Mouse (Mus musculus): ENCODE measurements around the gene Bglap. TPM values are rescaled to one million over a fixed set of nuclear protein-coding genes. Genes with fewer than 3 reads are reported as not detected.
"Not testable (repeated sequence)": the region's sequence is repeated elsewhere in the genome, so short reads cannot be mapped to it uniquely, and the experiment has no call there.

Bglap gene
- polyA plus RNA-seq, 1 experiment from 2014 or later, result not detected

DNA sequence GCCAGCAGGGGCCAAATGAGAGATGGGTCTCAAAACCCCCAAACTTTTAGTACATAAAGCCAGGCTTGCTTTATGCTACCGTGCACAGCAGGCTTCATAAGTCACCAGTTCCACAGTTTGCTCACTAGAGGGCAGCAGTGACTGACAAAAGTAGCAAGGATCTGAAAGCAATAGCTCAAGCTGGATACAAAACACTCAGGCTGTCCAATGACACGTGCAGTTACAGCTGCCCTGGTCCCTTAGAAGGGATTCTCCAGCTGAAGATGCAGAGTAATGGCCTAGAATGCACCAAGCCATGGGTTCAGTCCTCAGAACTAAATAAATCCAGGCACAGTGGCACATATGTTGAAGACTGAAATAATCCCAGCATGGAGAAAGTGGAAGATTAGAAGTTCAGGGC is 22.8 kb upstream of the Bglap start:
- ATAC-seq (replicated peaks; ENCODE audit: insufficient number of reproducible peaks, low FRiP score, low TSS enrichment), result no peak
- no peak overlapping the region for H3K4me3 ChIP-seq (ENCODE audit: low read depth, low read length)
- H3K9me3 ChIP-seq (replicated peaks; ENCODE audit: control insufficient read depth, low read length), result no peaks in the 10 kb centered on the region
- no peak overlapping the region for H3K9ac ChIP-seq (ENCODE audit: low read depth, low read length)
- no peaks in the 10 kb centered on the region for H3K27me3 ChIP-seq (ENCODE audit: control insufficient read depth, insufficient read depth, low read length)
- no peak overlapping the region for H3K27ac ChIP-seq (ENCODE audit: low read depth, low read length)
- H3K4me1 ChIP-seq (ENCODE audit: control insufficient read depth, insufficient read depth, low read length), result peaks cover 14% of the 10 kb centered on the region
- no peak overlapping the region for H3K4me2 ChIP-seq
- H3K36me3 ChIP-seq (ENCODE audit: control insufficient read depth, insufficient read depth, low read length), result peaks cover 3% of the 10 kb centered on the region; the same call in 1 of the 2 replicates
- 7% methylated on average over 2 of the region's 2 CpGs for WGBS (ENCODE audit: insufficient replicate concordance)

DNA sequence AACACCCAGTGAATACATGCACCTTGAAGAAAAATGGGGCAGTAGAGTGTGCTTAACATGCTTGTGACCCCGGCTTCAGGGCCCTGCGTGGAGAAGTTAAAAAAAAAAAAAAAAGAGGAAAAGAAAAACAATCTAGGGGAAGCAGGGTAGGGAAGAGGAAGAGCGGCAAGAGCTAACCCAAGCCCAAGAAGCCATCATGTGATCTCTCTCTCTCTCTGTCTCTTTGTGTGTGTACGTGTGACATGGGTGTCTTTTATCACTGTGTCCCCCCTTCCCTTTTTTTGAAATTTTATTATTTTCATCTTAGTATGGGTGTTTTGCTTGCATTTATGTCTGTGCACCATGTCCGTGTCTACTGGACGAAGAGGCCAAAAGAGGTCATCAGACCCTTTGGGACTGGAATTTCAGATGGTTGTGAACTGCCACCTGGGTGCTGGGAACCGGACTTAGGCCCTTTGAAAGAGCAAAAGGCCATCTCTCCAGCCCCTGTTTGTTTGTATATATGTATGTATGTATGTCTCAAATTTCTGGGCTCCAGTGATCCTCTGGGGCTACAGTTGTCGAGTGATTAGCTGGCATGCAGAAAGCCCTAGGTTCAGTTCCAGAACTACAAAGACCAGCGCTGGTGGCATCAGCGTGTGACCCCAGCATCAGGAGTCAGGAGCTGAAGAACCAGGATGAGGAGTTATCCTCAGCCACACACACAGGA is 19.4 kb upstream of the Bglap start:
- 88% methylated on average over 10 of the region's 10 CpGs for WGBS (ENCODE audit: insufficient replicate concordance)
- Histone ChIP-seq H3K4me2 (no peak overlapping the region), H3K9ac (ENCODE audit: low read depth, low read length) (no peak overlapping the region), H3K36me3 (ENCODE audit: control insufficient read depth, insufficient read depth, low read length) (peaks cover 3% of the 10 kb centered on the region; the same call in 1 of the 2 replicates), H3K4me1 (ENCODE audit: control insufficient read depth, insufficient read depth, low read length) (peaks cover 4% of the 10 kb centered on the region; the same call in 1 of the 2 replicates), H3K27me3 (ENCODE audit: control insufficient read depth, insufficient read depth, low read length) (no peaks in the 10 kb centered on the region), H3K27ac (ENCODE audit: low read depth, low read length) (no peak overlapping the region), H3K9me3 (replicated peaks; ENCODE audit: control insufficient read depth, low read length) (no peaks in the 10 kb centered on the region), H3K4me3 (ENCODE audit: low read depth, low read length) (no peak overlapping the region)
- ATAC-seq (replicated peaks; ENCODE audit: insufficient number of reproducible peaks, low FRiP score, low TSS enrichment), result no peak

DNA sequence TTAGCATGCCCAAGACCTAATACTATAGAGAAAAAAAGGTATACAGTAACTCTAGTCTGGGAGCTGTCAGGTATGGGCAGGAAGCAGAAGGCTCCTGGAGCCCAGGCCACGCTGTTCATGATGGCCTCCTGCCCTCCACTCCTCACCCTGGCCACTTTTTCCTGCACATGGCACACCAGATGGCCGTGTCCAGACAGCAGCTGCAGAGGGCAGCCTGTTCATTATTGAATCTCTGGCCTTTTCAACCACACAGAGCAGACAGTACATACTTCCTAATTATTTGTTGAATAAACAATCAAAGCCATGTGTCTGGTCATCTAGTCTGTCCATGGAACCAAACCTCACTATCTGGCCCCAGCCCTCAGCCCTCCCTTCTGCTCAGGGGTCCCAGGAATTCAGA is 14.4 kb upstream of the Bglap start:
- no peak overlapping the region for H3K27ac ChIP-seq (ENCODE audit: low read depth, low read length)
- no peaks in the 10 kb centered on the region for H3K9me3 ChIP-seq (replicated peaks; ENCODE audit: control insufficient read depth, low read length)
- no peaks in the 10 kb centered on the region for H3K27me3 ChIP-seq (ENCODE audit: control insufficient read depth, insufficient read depth, low read length)
- H3K9ac ChIP-seq (ENCODE audit: low read depth, low read length), result no peak overlapping the region
- no peaks in the 10 kb centered on the region for H3K4me1 ChIP-seq (ENCODE audit: control insufficient read depth, insufficient read depth, low read length)
- no peak overlapping the region for H3K4me3 ChIP-seq (ENCODE audit: low read depth, low read length)
- H3K4me2 ChIP-seq, result no peak overlapping the region
- peaks cover 6% of the 10 kb centered on the region; the same call in 1 of the 2 replicates for H3K36me3 ChIP-seq (ENCODE audit: control insufficient read depth, insufficient read depth, low read length)
- WGBS (ENCODE audit: insufficient replicate concordance), result 81% methylated on average over 2 of the region's 2 CpGs
- no peak for ATAC-seq (replicated peaks; ENCODE audit: insufficient number of reproducible peaks, low FRiP score, low TSS enrichment)

DNA sequence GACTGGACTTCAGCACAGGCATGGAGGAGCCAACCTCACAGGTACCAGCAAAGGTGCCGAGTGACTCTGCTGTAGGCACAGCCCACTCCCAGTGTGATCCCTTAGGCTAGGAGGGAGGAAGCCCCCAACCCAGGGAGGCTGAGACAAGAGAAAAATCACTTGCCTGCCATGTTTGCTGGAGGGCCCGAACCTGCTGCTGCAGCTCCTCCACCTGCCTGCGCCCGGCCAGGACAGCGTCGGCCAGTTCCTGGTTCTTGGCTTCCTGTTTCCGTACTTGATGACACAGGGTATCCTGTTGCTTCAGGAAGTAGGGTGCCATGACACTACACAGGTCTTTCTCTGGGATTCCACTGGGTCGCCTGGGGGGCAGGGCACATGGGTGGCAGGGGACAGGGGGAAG is 11.5 kb upstream of the Bglap start:
- no peak overlapping the region for H3K4me3 ChIP-seq (ENCODE audit: low read depth, low read length)
- no peak overlapping the region for H3K27ac ChIP-seq (ENCODE audit: low read depth, low read length)
- ATAC-seq (replicated peaks; ENCODE audit: insufficient number of reproducible peaks, low FRiP score, low TSS enrichment), result no peak
- WGBS (ENCODE audit: insufficient replicate concordance), result 83% methylated on average over 8 of the region's 8 CpGs
- no peak overlapping the region for H3K4me2 ChIP-seq
- 0 out of 2 replicates have a peak, but pooled peaks cover 3% of the 10 kb centered on the region for H3K36me3 ChIP-seq (ENCODE audit: control insufficient read depth, insufficient read depth, low read length)
- H3K4me1 ChIP-seq (ENCODE audit: control insufficient read depth, insufficient read depth, low read length), result no peaks in the 10 kb centered on the region
- H3K27me3 ChIP-seq (ENCODE audit: control insufficient read depth, insufficient read depth, low read length), result no peaks in the 10 kb centered on the region
- no peaks in the 10 kb centered on the region for H3K9me3 ChIP-seq (replicated peaks; ENCODE audit: control insufficient read depth, low read length)
- no peak overlapping the region for H3K9ac ChIP-seq (ENCODE audit: low read depth, low read length)

DNA sequence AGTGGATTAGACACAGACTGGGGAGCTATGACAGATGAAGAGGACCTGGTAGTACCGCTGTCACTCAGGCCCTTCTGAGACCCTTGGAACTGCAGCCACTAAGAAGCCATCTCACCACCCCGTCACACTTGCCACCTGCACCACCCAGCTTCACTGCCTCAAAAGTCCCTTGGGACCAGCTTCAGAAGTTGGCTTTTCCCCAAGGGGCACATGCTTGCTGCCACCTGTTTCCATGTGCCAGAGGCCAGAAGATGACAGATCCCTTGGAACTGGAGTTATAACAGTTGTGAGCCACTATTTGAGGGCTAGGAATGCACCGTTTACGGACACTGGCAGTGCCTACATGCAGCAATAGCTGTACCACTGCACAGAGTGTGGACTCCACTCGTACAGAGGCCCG is 11.0 kb upstream of the Bglap start:
- Histone ChIP-seq H3K36me3 (ENCODE audit: control insufficient read depth, insufficient read depth, low read length) (0 out of 2 replicates have a peak, but pooled peaks cover 3% of the 10 kb centered on the region), H3K4me2 (no peak overlapping the region), H3K4me1 (ENCODE audit: control insufficient read depth, insufficient read depth, low read length) (no peaks in the 10 kb centered on the region), H3K4me3 (ENCODE audit: low read depth, low read length) (no peak overlapping the region), H3K27ac (ENCODE audit: low read depth, low read length) (no peak overlapping the region), H3K27me3 (ENCODE audit: control insufficient read depth, insufficient read depth, low read length) (no peaks in the 10 kb centered on the region), H3K9me3 (replicated peaks; ENCODE audit: control insufficient read depth, low read length) (no peaks in the 10 kb centered on the region), H3K9ac (ENCODE audit: low read depth, low read length) (no peak overlapping the region)
- WGBS (ENCODE audit: insufficient replicate concordance), result 92% methylated on average over 6 of the region's 6 CpGs
- no peak for ATAC-seq (replicated peaks; ENCODE audit: insufficient number of reproducible peaks, low FRiP score, low TSS enrichment)

DNA sequence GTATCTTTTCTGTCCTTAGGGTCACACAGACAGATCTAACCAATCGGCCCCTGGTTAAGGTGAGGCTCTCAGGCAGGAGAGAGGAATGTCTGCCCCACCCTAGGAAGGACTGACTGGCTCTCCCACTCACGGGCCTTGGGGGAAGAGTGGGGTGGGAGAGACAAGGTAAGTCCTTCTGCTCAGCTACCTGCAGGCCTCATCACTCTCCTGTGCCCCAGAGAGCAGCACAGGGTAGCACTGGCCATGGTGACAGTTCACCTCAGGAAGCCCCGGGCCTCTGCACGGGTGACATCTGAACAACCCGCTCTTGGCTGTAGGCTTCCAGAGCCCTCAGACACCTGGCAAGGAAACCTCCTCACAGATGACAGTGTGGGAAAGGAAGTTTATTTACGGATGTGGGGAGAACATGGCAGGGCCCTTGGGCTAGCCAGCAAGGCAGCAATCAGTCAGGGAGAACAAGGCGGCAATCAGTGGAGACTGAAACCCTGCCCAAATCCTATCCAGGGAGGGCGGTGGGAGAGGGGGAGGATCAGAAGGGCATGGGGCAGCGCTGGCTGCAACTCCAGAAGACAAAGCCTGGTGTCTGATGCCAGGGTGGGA is 9.6 kb upstream of the Bglap start:
- Histone ChIP-seq H3K27me3 (ENCODE audit: control insufficient read depth, insufficient read depth, low read length) (no peaks in the 10 kb centered on the region), H3K9me3 (replicated peaks; ENCODE audit: control insufficient read depth, low read length) (no peaks in the 10 kb centered on the region), H3K4me3 (ENCODE audit: low read depth, low read length) (no peak overlapping the region), H3K27ac (ENCODE audit: low read depth, low read length) (no peak overlapping the region), H3K4me2 (no peak overlapping the region), H3K9ac (ENCODE audit: low read depth, low read length) (no peak overlapping the region), H3K36me3 (ENCODE audit: control insufficient read depth, insufficient read depth, low read length) (0 out of 2 replicates have a peak, but pooled peaks cover 3% of the 10 kb centered on the region), H3K4me1 (ENCODE audit: control insufficient read depth, insufficient read depth, low read length) (no peaks in the 10 kb centered on the region)
- WGBS (ENCODE audit: insufficient replicate concordance), result 88% methylated on average over 9 of the region's 9 CpGs
- peak; percentile 42 for ATAC-seq (replicated peaks; ENCODE audit: insufficient number of reproducible peaks, low FRiP score, low TSS enrichment)

DNA sequence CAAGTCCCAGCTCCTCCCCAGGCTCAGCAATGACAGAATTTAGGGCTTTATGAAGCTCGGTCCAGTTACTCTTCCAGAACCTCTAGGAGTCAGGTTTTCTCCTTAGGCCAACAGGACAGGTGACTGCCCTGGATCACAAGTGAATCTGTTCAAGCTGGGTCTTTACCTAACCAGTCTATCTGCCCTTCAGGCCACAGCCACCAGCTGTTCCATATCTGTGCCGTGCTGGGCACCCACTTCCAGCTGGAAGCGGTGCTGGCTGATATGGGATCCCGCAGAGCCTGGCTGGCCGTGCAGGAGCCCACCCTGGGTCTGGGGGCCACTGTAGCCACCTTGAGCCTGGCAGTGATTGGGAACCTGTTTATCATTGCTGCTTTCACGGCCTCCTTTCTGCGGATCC is 1.9 kb downstream of the Bglap start:
- 31% methylated on average over 1 of the region's 7 CpGs for WGBS (ENCODE audit: insufficient replicate concordance)
- H3K4me1 ChIP-seq (ENCODE audit: control insufficient read depth, insufficient read depth, low read length), result not testable (repeated sequence)

DNA sequence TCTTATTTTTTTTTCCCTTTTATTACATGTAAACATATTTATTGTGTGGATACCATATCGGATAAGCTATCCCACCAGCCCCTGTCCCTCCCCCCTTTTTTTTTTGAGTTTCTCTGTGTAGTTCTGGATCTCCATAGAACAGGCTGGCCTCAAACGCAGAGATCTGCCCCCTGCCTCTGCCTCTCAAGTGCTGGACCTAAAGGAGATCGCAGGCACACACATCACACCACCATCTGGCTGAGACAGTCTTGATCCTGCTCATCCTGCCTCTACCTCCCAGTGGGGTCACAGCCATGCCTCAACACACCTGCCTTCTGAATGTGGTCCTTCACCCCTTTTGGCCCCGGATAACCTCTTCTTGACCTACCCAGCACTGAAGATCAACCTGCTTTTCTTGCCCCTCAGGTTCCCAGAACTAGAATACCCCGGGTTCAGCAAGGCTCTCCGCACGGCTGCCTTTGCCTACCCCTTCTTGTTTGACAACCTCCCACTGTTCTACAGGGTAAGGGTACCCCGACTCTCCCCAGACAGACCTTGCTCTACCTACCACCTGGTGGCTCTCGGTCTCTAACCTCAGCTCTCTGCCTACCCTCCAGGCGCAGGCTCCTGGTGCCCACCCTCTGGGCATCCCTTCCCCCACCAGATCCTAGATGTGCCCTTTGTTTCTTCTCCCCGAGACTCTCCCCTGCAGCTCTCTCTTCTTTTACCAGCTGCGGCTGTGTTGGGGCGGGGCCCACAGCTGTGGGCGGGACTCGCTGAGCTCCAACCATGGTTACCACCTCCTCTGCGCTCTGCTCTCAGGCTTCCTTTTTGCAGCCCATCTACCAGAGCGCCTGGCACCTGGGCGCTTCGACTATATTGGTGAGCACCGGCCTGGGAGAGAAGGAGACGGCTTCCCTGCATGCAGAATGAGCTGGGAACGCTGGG is 2.6 kb downstream of the Bglap start:
- not testable (repeated sequence) for H3K36me3 ChIP-seq (ENCODE audit: control insufficient read depth, insufficient read depth, low read length); H3K27me3 ChIP-seq (ENCODE audit: control insufficient read depth, insufficient read depth, low read length); H3K9me3 ChIP-seq (replicated peaks; ENCODE audit: control insufficient read depth, low read length); H3K4me1 ChIP-seq (ENCODE audit: control insufficient read depth, insufficient read depth, low read length); H3K9ac ChIP-seq (ENCODE audit: low read depth, low read length); H3K4me3 ChIP-seq (ENCODE audit: low read depth, low read length); H3K27ac ChIP-seq (ENCODE audit: low read depth, low read length)
- peak overlapping the region; percentile 48 for H3K4me2 ChIP-seq
- WGBS (ENCODE audit: insufficient replicate concordance), result 9% methylated on average over 19 of the region's 22 CpGs
- ATAC-seq (replicated peaks; ENCODE audit: insufficient number of reproducible peaks, low FRiP score, low TSS enrichment), result peak; percentile 58

More for the DNA sequence above, 1.9 kb downstream of the Bglap start:
- not testable (repeated sequence) for H3K4me2 ChIP-seq; H3K27ac ChIP-seq (ENCODE audit: low read depth, low read length); ATAC-seq (replicated peaks; ENCODE audit: insufficient number of reproducible peaks, low FRiP score, low TSS enrichment); H3K9me3 ChIP-seq (replicated peaks; ENCODE audit: control insufficient read depth, low read length); H3K4me3 ChIP-seq (ENCODE audit: low read depth, low read length); H3K9ac ChIP-seq (ENCODE audit: low read depth, low read length); H3K36me3 ChIP-seq (ENCODE audit: control insufficient read depth, insufficient read depth, low read length); H3K27me3 ChIP-seq (ENCODE audit: control insufficient read depth, insufficient read depth, low read length)

Data from heart, embryonic 11.5 days (tissue).